Mouse (Mus musculus): ENCODE results near the gene Tex101.
"Not testable (repeated sequence)": the region's sequence is repeated elsewhere in the genome, so short reads cannot be mapped to it uniquely, and the experiment has no call there.

DNA sequence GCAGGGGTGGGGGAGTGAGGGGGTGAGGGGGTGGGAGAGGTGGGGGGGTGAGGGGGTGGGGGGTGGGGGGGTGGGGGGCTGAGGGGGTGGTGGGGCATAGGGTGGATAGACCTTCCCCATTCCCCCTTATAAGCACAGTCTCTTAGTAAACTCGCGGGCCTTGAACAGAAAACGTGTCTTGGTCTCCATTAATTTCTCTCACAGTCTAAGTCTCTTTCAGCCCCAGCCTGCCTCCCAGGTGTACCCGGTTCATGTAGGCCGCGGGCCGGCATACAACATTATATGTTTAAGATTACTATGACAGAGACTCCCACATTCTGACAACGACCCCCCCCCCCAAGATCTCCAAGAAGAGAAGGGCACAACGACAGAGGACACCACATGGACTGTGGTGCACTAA is 26.4 kb upstream of the Tex101 start:
- TF ChIP-seq EP300, CTCF (IDR thresholded peaks at IDR 0.05; ENCODE audit: low read depth): not testable (repeated sequence)

Data from liver, embryonic 14.5 days (tissue).